Mouse (Mus musculus) forebrain, embryonic 10.5 days (tissue): Measurements from ENCODE around the gene Klhl23. TPM values are rescaled to one million over a fixed set of nuclear protein-coding genes. Genes with fewer than 3 reads are reported as not detected.

ENCODE experiments used
- DNase-seq: peaks from one replicate; pipeline ENCODE4 v3.0.0-alpha.2; 2017; ENCODE audit warnings: low spot score; ENCODE audit errors: extremely low spot score
- H3K27ac ChIP-seq: fragments of 300-500 bp; sonication (generic); 2 replicates; pipeline ENCODE4 v1.5.1; 2016; ENCODE audit warnings: mild to moderate bottlenecking
- H3K27me3 ChIP-seq: fragments of 300-500 bp; sonication (generic); 2 replicates; pipeline ENCODE4 v1.6.1; 2016; ENCODE audit warnings: mild to moderate bottlenecking; ENCODE audit not compliant: poor library complexity, severe bottlenecking
- H3K36me3 ChIP-seq: fragments of 300-500 bp; sonication (generic); replicated peaks from 2 replicates; pipeline ENCODE4 v1.6.1; 2016; ENCODE audit warnings: mild to moderate bottlenecking, moderate library complexity
- H3K4me1 ChIP-seq: fragments of 300-500 bp; sonication (generic); 2 replicates; pipeline ENCODE4 v1.6.1; 2016
- H3K4me3 ChIP-seq: fragments of 300-500 bp; sonication (generic); 2 replicates; pipeline ENCODE4 v1.5.1; 2016; ENCODE audit warnings: mild to moderate bottlenecking, moderate library complexity
- H3K9me3 ChIP-seq: fragments of 300-500 bp; sonication (generic); 2 replicates; pipeline ENCODE4 v1.6.1; 2016; ENCODE audit warnings: mild to moderate bottlenecking, moderate library complexity
- WGBS: fragments of 180-500 bp; shearing (Covaris S2); methylation state at CpG from one replicate; pipeline ENCODE4 v1.1.7; 2016; 5-methylcytosine and 5-hydroxymethylcytosine counted together
- polyA plus RNA-seq: library from polyadenylated mRNA; unstranded; fragments of >200 nt; fragmentation: Nextera tagmentation; extraction: Ambion mirVana; gene quantifications from 2 replicates; pipeline ENCODE4 v1.2.1, GENCODE M21; 2016

Gene Klhl23
- polyA plus RNA-seq, 1 experiment from 2014 or later: 28.7 TPM

GRCm38 (mm10) chr2:69885451-69886305, 63.9 kb downstream of the Klhl23 start, which contains the start of gene Mettl5:
Gene Mettl5, minus strand, starts transcription at chr2:69885615.
- Histone ChIP-seq H3K36me3 (peaks cover 7% of the 10 kb centered on the region), H3K27me3 (no peaks in the 10 kb centered on the region), H3K9me3 (no peaks in the 10 kb centered on the region), H3K4me1 (peaks cover 19% of the 10 kb centered on the region), H3K4me3 (peak within 1 kb of the TSS; percentile 77), H3K27ac (peak within 1 kb of the TSS; percentile 91)
- DNase-seq: peak; percentile 86
- 2% methylated on average over 45 of the region's 45 CpGs for WGBS

Other genes starting within 250 kb of the Klhl23 start
- gene Lrp2, start 235.9 kb upstream of the Klhl23 start, polyA plus RNA-seq: 3.3 TPM in 2 replicates
- gene Bbs5, start 174.8 kb upstream of the Klhl23 start, polyA plus RNA-seq: 14.5 and 15.6 TPM in 2 replicates
- gene Klhl41, start 151.8 kb upstream of the Klhl23 start, polyA plus RNA-seq: 0.11 and 0.21 TPM in 2 replicates
- 18.6 and 19.1 TPM in 2 replicates for gene Fastkd1, start 108.4 kb upstream of the Klhl23 start, polyA plus RNA-seq
- 155 and 168 TPM in 2 replicates for gene Ppig, start 99.4 kb upstream of the Klhl23 start, polyA plus RNA-seq
- gene Ccdc173, start 32.4 kb upstream of the Klhl23 start, polyA plus RNA-seq: 2.9 and 4.1 TPM in 2 replicates
- 29.3 and 30.3 TPM in 2 replicates for gene Phospho2, start 32.3 kb upstream of the Klhl23 start, polyA plus RNA-seq
- 406 and 461 TPM in 2 replicates for gene Ssb, start 39.6 kb downstream of the Klhl23 start, polyA plus RNA-seq
- 44.4 and 48.0 TPM in 2 replicates for gene Mettl5, start 63.7 kb downstream of the Klhl23 start, polyA plus RNA-seq
- gene Ubr3, start 75.3 kb downstream of the Klhl23 start, polyA plus RNA-seq: 10.3 and 11.8 TPM in 2 replicates
- not detected in 2 replicates for gene Myo3b, start 217.2 kb downstream of the Klhl23 start, polyA plus RNA-seq